Mouse (Mus musculus) neutrophil, adult 83 days (primary cell): ENCODE results near the gene Ubap2l. TPM values are rescaled to one million over a fixed set of nuclear protein-coding genes. Genes with fewer than 3 reads are reported as not detected.

Experiments used
- total RNA-seq, 2 experiments: library from RNA; stranded (reverse); gene quantifications; one replicate each; pipeline ENCODE4 v1.2.4; 2023

The Ubap2l gene
- total RNA-seq = 100 to 1,000 TPM; 131 to 133 TPM

GRCm38 (mm10) chr3:90052351-90053241 lies at the start of gene Ubap2l:
Ubap2l (minus strand) TSS chr3:90052628.

DNA sequence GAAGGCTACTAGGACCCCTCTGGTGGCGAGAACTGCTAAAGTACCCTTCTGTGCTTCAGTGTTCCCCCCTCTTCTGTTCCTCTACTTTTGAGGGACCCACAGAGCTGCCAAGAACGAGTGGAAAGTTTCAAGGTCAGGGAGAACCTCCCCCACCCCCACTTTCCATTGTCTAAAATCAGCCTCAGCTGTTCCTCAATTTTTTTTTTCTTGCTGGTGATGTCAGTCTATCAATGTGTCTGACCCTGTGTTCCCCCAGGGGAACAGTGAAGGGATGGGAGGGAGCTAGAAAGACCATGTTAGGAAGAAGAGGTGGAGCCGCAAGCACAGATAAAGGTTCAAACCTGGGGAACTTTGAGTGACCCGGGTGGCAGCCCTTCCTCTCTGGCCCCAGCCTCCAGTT lies 19.9 kb upstream of the Ubap2l start, which contains the start of gene Tpm3:
Tpm3 (plus strand) TSS at position 356 of the 400 bp plus-strand sequence.

DNA sequence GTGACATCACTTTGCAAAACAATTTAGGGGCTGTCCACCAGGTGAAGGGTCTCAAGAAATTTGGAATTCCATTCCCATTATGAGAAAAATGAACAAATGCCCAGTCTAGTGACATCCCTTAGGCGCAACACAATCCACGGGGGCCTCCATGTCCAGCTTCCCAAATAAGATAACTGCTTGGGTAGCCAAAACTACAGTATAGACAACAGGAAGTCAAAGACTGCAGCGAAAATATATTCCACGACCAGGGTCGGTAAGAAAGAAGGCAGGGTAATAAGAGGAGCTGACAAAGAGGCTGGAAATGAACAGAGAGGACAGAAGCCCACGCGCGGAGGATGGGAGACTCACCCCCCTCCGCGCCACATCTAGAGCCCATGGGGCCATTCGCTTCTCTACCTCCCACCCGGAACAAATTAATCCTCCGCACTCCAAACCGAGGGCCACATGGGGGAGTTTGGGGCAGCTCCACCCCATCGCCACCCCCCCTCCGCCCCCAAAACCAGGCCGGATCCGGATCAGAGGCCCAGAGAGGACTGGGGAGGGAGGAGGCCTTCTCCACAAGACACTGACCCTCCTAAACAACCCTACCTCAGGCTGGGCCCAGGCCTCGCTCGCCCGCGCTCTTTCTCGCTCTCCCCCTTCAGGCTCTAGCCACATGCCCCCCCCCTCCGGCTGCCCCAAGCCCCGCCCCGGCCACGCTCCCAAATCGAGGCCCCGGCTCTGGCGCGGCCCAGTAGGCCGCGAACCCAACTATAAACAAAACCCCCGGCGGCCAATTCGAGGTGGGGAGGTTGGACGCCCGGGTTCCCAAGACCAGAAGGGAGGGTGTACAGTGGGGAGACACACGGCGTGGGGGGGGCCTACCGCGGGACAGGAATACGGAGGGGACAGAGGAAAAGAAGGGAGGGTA lies 732 bp downstream of the Ubap2l start, which contains the start of gene 4933434E20Rik:
4933434E20Rik (plus strand) TSS at position 196 of the 910 bp plus-strand sequence.

GRCm38 (mm10) chr3:89998612-89999054 lies 53.8 kb downstream of the Ubap2l start, which contains the start of gene Hax1:
Hax1 (minus strand) TSS chr3:89998780.

GRCm38 (mm10) chr3:89963221-89963763 lies 89.1 kb downstream of the Ubap2l start, which contains the start of gene Atp8b2:
Atp8b2 (minus strand) TSS chr3:89963508.

Other genes starting within 250 kb of the Ubap2l start
- not detected for gene She, start 221.3 kb downstream of the Ubap2l start, total RNA-seq
- 100 to 1,000 TPM; 103 to 132 TPM for gene Il6ra, start 139.4 kb downstream of the Ubap2l start, total RNA-seq
- gene Atp8b2, start 89.1 kb downstream of the Ubap2l start, total RNA-seq = 10 to 100 TPM; 12.4 to 14.1 TPM
- gene Hax1, start 53.8 kb downstream of the Ubap2l start, total RNA-seq = 10 to 100 TPM; 40.6 to 48.0 TPM
- 10 to 100 TPM; 47.2 TPM for gene 4933434E20Rik, start 992 bp downstream of the Ubap2l start, total RNA-seq
- gene Tpm3, start 20.0 kb upstream of the Ubap2l start, total RNA-seq = 100 to 1,000 TPM; 729 to 799 TPM
- gene Nup210l, start 51.5 kb upstream of the Ubap2l start, total RNA-seq = 1 to 10 TPM; 1.0 to 1.1 TPM
- gene Rps27, start 161.0 kb upstream of the Ubap2l start, total RNA-seq = 1,000 to 10,000 TPM; 1,754 to 1,801 TPM
- gene Rab13, start 161.1 kb upstream of the Ubap2l start, total RNA-seq = 1 to 10 TPM; 3.2 to 3.8 TPM
- 10 to 100 TPM; 24.6 to 27.2 TPM for gene Jtb, start 179.0 kb upstream of the Ubap2l start, total RNA-seq
- gene Creb3l4, start 190.9 kb upstream of the Ubap2l start, total RNA-seq = not detected
- 10 to 100 TPM; 22.1 to 22.5 TPM for gene Slc39a1, start 195.5 kb upstream of the Ubap2l start, total RNA-seq
- gene Crtc2, start 201.5 kb upstream of the Ubap2l start, total RNA-seq = 10 to 100 TPM; 62.8 to 67.5 TPM
- 10 to 100 TPM; 54.4 to 63.2 TPM for gene Dennd4b, start 212.6 kb upstream of the Ubap2l start, total RNA-seq
- 10 to 100 TPM; 64.9 to 68.2 TPM for gene Gatad2b, start 240.6 kb upstream of the Ubap2l start, total RNA-seq